Mouse (Mus musculus) limb, embryonic 12.5 days (tissue): ENCODE data around the gene Cfap74. TPM values are rescaled to one million over a fixed set of nuclear protein-coding genes. Genes with fewer than 3 reads are reported as not detected.

Experiments
- ATAC-seq: fragments of 200-750 bp; cut with Nextera tagmentation; 2 replicates; pipeline ENCODE4 v1.8.0; 2017; ENCODE audit warnings: low read depth, moderate TSS enrichment; ENCODE audit not compliant: insufficient number of reproducible peaks, insufficient read depth, low FRiP score, low TSS enrichment
- H3K27ac ChIP-seq: fragments of 300-500 bp; sonication (generic); 2 replicates; pipeline ENCODE4 v1.5.1; 2016; ENCODE audit warnings: mild to moderate bottlenecking, moderate library complexity
- H3K27me3 ChIP-seq: fragments of 300-500 bp; sonication (generic); 2 replicates; pipeline ENCODE4 v1.6.1; 2016; ENCODE audit warnings: mild to moderate bottlenecking, moderate library complexity
- H3K36me3 ChIP-seq: fragments of 300-500 bp; sonication (generic); 2 replicates; pipeline ENCODE4 v1.6.1; 2016; ENCODE audit warnings: mild to moderate bottlenecking, moderate library complexity
- H3K4me1 ChIP-seq: fragments of 300-500 bp; sonication (generic); replicated peaks from 2 replicates; pipeline ENCODE4 v1.6.1; 2016
- H3K4me2 ChIP-seq: fragments of 300-500 bp; sonication (generic); 2 replicates; pipeline ENCODE4 v1.6.1; 2016; ENCODE audit warnings: mild to moderate bottlenecking, moderate library complexity
- H3K4me3 ChIP-seq: fragments of 300-500 bp; sonication (generic); replicated peaks from 2 replicates; pipeline ENCODE4 v1.5.1; 2016; ENCODE audit warnings: mild to moderate bottlenecking
- H3K9ac ChIP-seq: fragments of 300-500 bp; sonication (generic); replicated peaks from 2 replicates; pipeline ENCODE4 v1.6.1; 2016; ENCODE audit warnings: mild to moderate bottlenecking, moderate library complexity
- H3K9me3 ChIP-seq: fragments of 300-500 bp; sonication (generic); 2 replicates; pipeline ENCODE4 v1.6.1; 2016; ENCODE audit warnings: mild to moderate bottlenecking, moderate library complexity
- WGBS: fragments of 180-500 bp; shearing (Covaris S2); methylation state at CpG from one replicate; pipeline ENCODE4 v1.1.7; 2016; 5-methylcytosine and 5-hydroxymethylcytosine counted together
- polyA plus RNA-seq: library from polyadenylated mRNA; unstranded; fragments of >200 nt; fragmentation: Nextera tagmentation; extraction: Ambion mirVana; gene quantifications from 2 replicates; pipeline ENCODE4 v1.2.1, GENCODE M21; 2016

The Cfap74 gene
- polyA plus RNA-seq, 1 experiment from 2014 or later: 5.6 TPM

GRCm38 (mm10) chr4:155371797-155372735 lies 36.9 kb upstream of the Cfap74 start:
- Histone ChIP-seq H3K9ac (no peak overlapping the region), H3K4me3 (no peak overlapping the region), H3K36me3 (no peaks in the 10 kb centered on the region), H3K9me3 (no peaks in the 10 kb centered on the region; the same call in 1 of the 2 replicates), H3K27me3 (peaks cover under 1% of the 10 kb centered on the region; the same call in 1 of the 2 replicates), H3K4me1 (no peaks in the 10 kb centered on the region), H3K27ac (no peak overlapping the region), H3K4me2 (no peak overlapping the region)
- WGBS: 78% methylated on average over 5 of the region's 5 CpGs
- no peak for ATAC-seq

DNA sequence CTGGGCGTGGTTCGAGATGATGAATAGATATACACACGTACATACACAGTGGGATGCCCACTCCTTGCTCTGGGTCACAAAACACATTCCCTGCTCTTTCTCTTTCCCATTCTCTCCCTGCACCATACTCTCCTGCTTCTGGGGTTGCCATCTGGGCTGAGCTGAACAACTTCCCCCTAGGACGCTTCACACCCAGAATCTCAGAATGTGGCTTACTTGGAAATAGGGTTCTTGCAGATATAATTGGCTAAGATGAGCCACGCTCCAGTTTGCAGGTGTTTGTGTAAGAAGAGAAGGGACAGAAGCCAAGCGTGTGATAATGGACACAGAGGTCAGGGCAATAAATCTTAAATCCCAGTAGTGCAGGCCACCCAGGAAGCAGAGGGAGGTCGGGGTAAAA lies 27.0 kb upstream of the Cfap74 start:
- H3K27me3 ChIP-seq: peaks cover 27% of the 10 kb centered on the region
- H3K36me3 ChIP-seq: no peaks in the 10 kb centered on the region
- no peaks in the 10 kb centered on the region for H3K4me1 ChIP-seq
- H3K9me3 ChIP-seq: no peaks in the 10 kb centered on the region
- 41% methylated on average over 7 of the region's 7 CpGs for WGBS
- H3K27ac ChIP-seq: no peak overlapping the region
- H3K4me3 ChIP-seq: no peak overlapping the region
- no peak overlapping the region for H3K4me2 ChIP-seq
- H3K9ac ChIP-seq: no peak overlapping the region
- no peak for ATAC-seq

GRCm38 (mm10) chr4:155382752-155383151 lies 26.2 kb upstream of the Cfap74 start:
- Histone ChIP-seq H3K36me3 (no peaks in the 10 kb centered on the region), H3K9ac (no peak overlapping the region), H3K4me1 (no peaks in the 10 kb centered on the region), H3K4me3 (no peak overlapping the region), H3K9me3 (no peaks in the 10 kb centered on the region), H3K27ac (no peak overlapping the region), H3K27me3 (peaks cover 27% of the 10 kb centered on the region), H3K4me2 (no peak overlapping the region)
- no peak for ATAC-seq
- WGBS: 36% methylated on average over 9 of the region's 9 CpGs

DNA sequence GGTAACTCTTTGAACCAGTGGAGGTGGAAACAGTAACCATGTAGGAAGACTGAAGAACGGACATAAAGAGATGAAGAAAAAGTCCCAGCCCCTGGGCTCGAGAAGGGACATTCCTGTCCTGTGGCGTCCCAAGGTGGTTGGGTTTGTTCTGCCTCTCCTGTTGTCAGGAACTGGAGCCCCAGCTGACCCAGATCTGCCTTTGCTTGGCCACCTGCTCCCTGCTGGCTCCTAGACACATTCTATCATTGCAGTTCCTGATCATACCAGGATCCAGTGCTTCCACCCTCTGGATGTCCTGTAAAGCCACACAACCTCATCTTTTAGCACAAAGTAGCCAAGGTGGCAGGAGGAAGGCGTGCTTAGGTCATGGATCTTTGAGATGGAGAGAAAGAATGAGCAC lies 25.7 kb upstream of the Cfap74 start:
- ATAC-seq: no peak
- Histone ChIP-seq H3K36me3 (no peaks in the 10 kb centered on the region), H3K27ac (no peak overlapping the region), H3K9ac (no peak overlapping the region), H3K4me3 (no peak overlapping the region), H3K27me3 (peaks cover 21% of the 10 kb centered on the region), H3K9me3 (no peaks in the 10 kb centered on the region), H3K4me2 (no peak overlapping the region), H3K4me1 (no peaks in the 10 kb centered on the region)
- 77% methylated on average over 4 of the region's 4 CpGs for WGBS

DNA sequence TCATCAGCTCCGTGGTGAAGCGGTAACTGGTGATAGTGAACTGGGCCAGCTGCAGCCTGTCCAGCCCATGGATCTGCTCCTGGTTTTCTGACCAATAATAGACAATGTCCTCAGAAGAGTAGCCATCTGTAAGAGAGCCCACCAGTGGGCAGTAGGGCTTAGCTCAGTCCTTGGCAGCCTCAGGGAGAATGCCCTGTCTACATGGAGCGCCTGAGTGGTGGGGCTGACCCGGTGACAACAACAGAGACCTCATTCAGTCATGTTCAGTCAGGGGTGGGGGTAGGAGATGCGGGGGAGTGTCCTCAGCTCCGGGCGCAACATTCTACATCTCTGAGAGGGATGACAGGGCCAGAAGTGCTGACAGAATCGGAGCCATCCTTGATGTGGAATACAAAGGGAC lies 21.8 kb upstream of the Cfap74 start:
- 85% methylated on average over 8 of the region's 8 CpGs for WGBS
- Histone ChIP-seq H3K27me3 (peaks cover 17% of the 10 kb centered on the region), H3K4me1 (no peaks in the 10 kb centered on the region), H3K9ac (no peak overlapping the region), H3K4me3 (no peak overlapping the region), H3K9me3 (no peaks in the 10 kb centered on the region), H3K4me2 (no peak overlapping the region), H3K36me3 (no peaks in the 10 kb centered on the region), H3K27ac (no peak overlapping the region)
- ATAC-seq: no peak

DNA sequence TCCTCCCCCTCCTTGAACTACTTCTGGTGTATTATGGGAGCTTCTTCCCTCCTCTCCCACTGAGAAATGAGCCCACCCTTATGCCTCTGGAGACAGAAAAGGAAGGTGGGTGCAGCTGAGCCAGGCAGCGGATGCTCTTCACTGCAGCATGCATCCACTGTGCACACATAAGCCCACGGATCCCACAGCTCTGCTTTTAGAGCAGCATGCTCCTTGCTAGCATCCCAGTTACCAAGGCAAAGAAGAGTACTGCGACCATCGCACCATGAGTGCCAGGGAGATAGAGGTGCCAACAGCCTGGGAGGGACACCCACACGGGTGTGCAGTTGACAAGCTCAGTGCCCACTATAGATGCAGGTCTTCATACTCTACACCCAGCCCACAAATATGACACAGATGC lies 13.5 kb upstream of the Cfap74 start:
- no peak overlapping the region for H3K9ac ChIP-seq
- no peak overlapping the region for H3K4me2 ChIP-seq
- peaks cover 55% of the 10 kb centered on the region for H3K27me3 ChIP-seq
- H3K9me3 ChIP-seq: no peaks in the 10 kb centered on the region
- H3K4me3 ChIP-seq: no peak overlapping the region
- ATAC-seq: no peak
- 83% methylated on average over 5 of the region's 5 CpGs for WGBS
- H3K36me3 ChIP-seq: no peaks in the 10 kb centered on the region
- no peak overlapping the region for H3K27ac ChIP-seq
- peaks cover 8% of the 10 kb centered on the region for H3K4me1 ChIP-seq

GRCm38 (mm10) chr4:155396751-155397150 lies 12.2 kb upstream of the Cfap74 start:
- Histone ChIP-seq H3K9ac (no peak overlapping the region), H3K4me1 (peaks cover 8% of the 10 kb centered on the region), H3K4me3 (no peak overlapping the region), H3K36me3 (no peaks in the 10 kb centered on the region), H3K4me2 (no peak overlapping the region), H3K27me3 (peaks cover 63% of the 10 kb centered on the region), H3K27ac (no peak overlapping the region), H3K9me3 (no peaks in the 10 kb centered on the region)
- WGBS: 86% methylated on average over 4 of the region's 4 CpGs
- no peak for ATAC-seq

GRCm38 (mm10) chr4:155397511-155398221 lies 11.3 kb upstream of the Cfap74 start, which contains the start of gene Gabrd:
TSS of gene Gabrd (minus strand) at chr4:155398112.
- WGBS: under 1% methylated on average over 44 of the region's 57 CpGs
- no peaks in the 10 kb centered on the region for H3K9me3 ChIP-seq

DNA sequence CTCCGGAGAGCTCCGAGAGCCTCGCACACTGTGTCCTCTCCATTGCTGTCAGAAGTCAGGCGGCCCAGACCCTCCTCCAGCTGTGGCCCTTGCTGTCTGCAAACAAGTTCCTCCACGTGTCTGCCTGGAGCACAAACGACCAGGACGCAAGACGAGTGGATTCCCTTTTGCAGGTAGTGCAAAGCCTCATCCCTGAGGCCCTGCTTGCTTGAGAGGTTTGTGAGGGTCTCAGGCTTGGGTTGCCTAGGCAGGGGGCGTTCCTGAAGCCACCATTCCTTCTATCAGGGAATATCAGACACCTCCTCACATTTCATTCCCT lies 10.8 kb upstream of the Cfap74 start:
- peaks cover 56% of the 10 kb centered on the region for H3K27me3 ChIP-seq
- H3K36me3 ChIP-seq: no peaks in the 10 kb centered on the region
- H3K27ac ChIP-seq: no peak overlapping the region
- WGBS: 2% methylated on average over 9 of the region's 9 CpGs
- H3K9ac ChIP-seq: no peak overlapping the region; the same call in 1 of the 2 replicates
- no peaks in the 10 kb centered on the region for H3K9me3 ChIP-seq
- peak overlapping the region; percentile 77 for H3K4me2 ChIP-seq
- H3K4me1 ChIP-seq: peaks cover 9% of the 10 kb centered on the region
- no peak for ATAC-seq
- H3K4me3 ChIP-seq: peak overlapping the region; percentile 39

More at GRCm38 (mm10) chr4:155397511-155398221, 11.3 kb upstream of the Cfap74 start, which contains the start of gene Gabrd:
- H3K4me3 ChIP-seq: peak within 1 kb of the TSS; percentile 39
- peak within 1 kb of the TSS; percentile 77 for H3K4me2 ChIP-seq
- no peak for ATAC-seq
- no peak within 1 kb of the TSS for H3K27ac ChIP-seq
- H3K4me1 ChIP-seq: peaks cover 8% of the 10 kb centered on the region
- H3K9ac ChIP-seq: no peak within 1 kb of the TSS; the same call in 1 of the 2 replicates
- H3K27me3 ChIP-seq: peaks cover 61% of the 10 kb centered on the region
- H3K36me3 ChIP-seq: no peaks in the 10 kb centered on the region

DNA sequence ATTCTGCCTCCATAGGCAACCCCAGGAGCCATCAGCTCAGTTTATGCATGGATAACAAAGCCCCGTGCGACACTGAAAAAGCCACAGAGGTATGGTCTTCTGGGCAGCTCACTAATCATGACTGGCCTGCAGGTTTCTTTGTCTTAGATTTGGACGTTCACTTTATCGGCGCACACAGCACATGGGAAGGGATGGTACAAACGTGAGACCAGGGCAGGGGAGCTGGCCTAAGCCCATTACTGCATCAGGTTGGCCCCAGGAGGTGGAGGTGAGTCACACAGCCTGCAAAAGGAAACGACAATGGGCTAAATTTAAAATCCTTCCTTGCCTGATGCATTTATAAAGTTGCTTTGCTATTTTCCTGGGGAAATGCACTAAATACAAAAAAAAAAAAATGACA lies 7.9 kb upstream of the Cfap74 start:
- H3K4me2 ChIP-seq: no peak overlapping the region
- H3K9ac ChIP-seq: no peak overlapping the region
- H3K9me3 ChIP-seq: peaks cover 5% of the 10 kb centered on the region; the same call in 1 of the 2 replicates
- H3K36me3 ChIP-seq: no peaks in the 10 kb centered on the region
- H3K4me1 ChIP-seq: peaks cover 13% of the 10 kb centered on the region
- no peak overlapping the region for H3K27ac ChIP-seq
- H3K4me3 ChIP-seq: no peak overlapping the region
- no peak for ATAC-seq
- WGBS: 76% methylated on average over 7 of the region's 7 CpGs
- H3K27me3 ChIP-seq: peaks cover 48% of the 10 kb centered on the region

- peaks cover 5% of the 10 kb centered on the region; the same call in 1 of the 2 replicates for H3K9me3 ChIP-seq
- 53% methylated on average over 1 of the region's 1 CpGs for WGBS
- H3K27ac ChIP-seq: no peak overlapping the region
- H3K9ac ChIP-seq: no peak overlapping the region
- H3K4me1 ChIP-seq: peaks cover 13% of the 10 kb centered on the region
- no peak for ATAC-seq
- peaks cover 35% of the 10 kb centered on the region for H3K27me3 ChIP-seq
- no peak overlapping the region for H3K4me2 ChIP-seq
- no peaks in the 10 kb centered on the region for H3K36me3 ChIP-seq
- no peak overlapping the region for H3K4me3 ChIP-seq
Observed at GRCm38 (mm10) chr4:155402489-155402888, 6.5 kb upstream of the Cfap74 start.
